Mouse (Mus musculus) ES-E14 (cell line): ENCODE results near the gene Spast. TPM values are rescaled to one million over a fixed set of nuclear protein-coding genes. Genes with fewer than 3 reads are reported as not detected.
"Not testable (repeated sequence)": the region's sequence is repeated elsewhere in the genome, so short reads cannot be mapped to it uniquely, and the experiment has no call there.

ENCODE experiments used
- DNase-seq: peaks from one replicate; pipeline ENCODE4 v3.0.0-alpha.2; 2013; ENCODE audit warnings: low read depth, low spot score
- H3K27ac ChIP-seq: 2 replicates; pipeline ENCODE4 v1.5.1; 2012; ENCODE audit warnings: low read depth, mild to moderate bottlenecking, low read length, moderate library complexity, mixed read lengths; ENCODE audit not compliant: poor library complexity, insufficient read depth, severe bottlenecking
- H3K36me3 ChIP-seq: 2 replicates; pipeline ENCODE4 v1.6.1; 2012; ENCODE audit warnings: mild to moderate bottlenecking, low read length, moderate library complexity, mixed read lengths; ENCODE audit not compliant: control insufficient read depth, poor library complexity, insufficient read depth, severe bottlenecking
- H3K4me1 ChIP-seq, 2 experiments: fragments of 150-350 bp in 1 of 2; sonication (generic) in 1 of 2; 2 replicates each; pipeline ENCODE4 v1.6.1; 2012; ENCODE audit warnings: low read length in 2 of 2, mild to moderate bottlenecking in 1 of 2, mixed read lengths in 1 of 2; ENCODE audit not compliant: control insufficient read depth in 2 of 2, insufficient read depth in 2 of 2, poor library complexity in 1 of 2
- H3K4me3 ChIP-seq, 2 experiments: fragments of 150-350 bp in 1 of 2; sonication (generic) in 1 of 2; 2 replicates each; pipeline ENCODE4 v1.5.1; 2012; ENCODE audit warnings: low read length in 2 of 2, low read depth in 1 of 2, mild to moderate bottlenecking in 1 of 2, mixed read lengths in 1 of 2; ENCODE audit not compliant: insufficient read depth in 1 of 2, poor library complexity in 1 of 2, severe bottlenecking in 1 of 2
- H3K9ac ChIP-seq: 2 replicates; pipeline ENCODE4 v1.6.1; 2012; ENCODE audit warnings: low read depth, mild to moderate bottlenecking, low read length, mixed read lengths; ENCODE audit not compliant: poor library complexity, insufficient read depth, severe bottlenecking
- H3K9me3 ChIP-seq: fragments of 150-350 bp; sonication (generic); 2 replicates; pipeline ENCODE4 v1.6.1; 2012; ENCODE audit warnings: low read depth, mild to moderate bottlenecking, low read length; ENCODE audit not compliant: control insufficient read depth, insufficient read depth
- CHD2 ChIP-seq: IDR thresholded peaks from 2 replicates; pipeline ENCODE4 v1.6.1; 2014; ENCODE audit warnings: mild to moderate bottlenecking, low read depth, low read length, inconsistent platforms
- HCFC1 ChIP-seq: IDR thresholded peaks from 2 replicates; pipeline ENCODE4 v1.6.1; 2012; ENCODE audit warnings: low read length, inconsistent platforms, borderline replicate concordance; ENCODE audit not compliant: insufficient read depth
- MAFK ChIP-seq: IDR thresholded peaks from 2 replicates; pipeline ENCODE4 v1.6.1; 2014; ENCODE audit warnings: mild to moderate bottlenecking, low read depth, low read length, inconsistent platforms; ENCODE audit not compliant: insufficient read depth
- ZC3H11A ChIP-seq: IDR thresholded peaks from 2 replicates; pipeline ENCODE4 v1.6.1; 2012; ENCODE audit warnings: low read depth, mild to moderate bottlenecking, inconsistent platforms, low read length, borderline replicate concordance
- ZNF384 ChIP-seq: IDR thresholded peaks from 2 replicates; pipeline ENCODE4 v1.6.1; 2012; ENCODE audit warnings: low read depth, low read length, inconsistent platforms
- in situ Hi-C, 2 experiments: fragments of 600-800 bp; cut with MboI; formaldehyde crosslinking; loops; one replicate each; pipeline ENCODE4 v1.15.1; 2025; ENCODE audit warnings: low sequenced_read_pairs in 2 of 2, inconsistent platforms in 1 of 2; ENCODE audit not compliant: unreplicated experiment in 2 of 2
- total RNA-seq: library from RNA; depleted of rRNA; stranded (reverse); fragments of 300-350 nt; gene quantifications from 2 replicates; pipeline ENCODE4 v1.2.3, GENCODE M21; 2012

The Spast gene
- total RNA-seq, 1 experiment: 39.0 TPM

DNA sequence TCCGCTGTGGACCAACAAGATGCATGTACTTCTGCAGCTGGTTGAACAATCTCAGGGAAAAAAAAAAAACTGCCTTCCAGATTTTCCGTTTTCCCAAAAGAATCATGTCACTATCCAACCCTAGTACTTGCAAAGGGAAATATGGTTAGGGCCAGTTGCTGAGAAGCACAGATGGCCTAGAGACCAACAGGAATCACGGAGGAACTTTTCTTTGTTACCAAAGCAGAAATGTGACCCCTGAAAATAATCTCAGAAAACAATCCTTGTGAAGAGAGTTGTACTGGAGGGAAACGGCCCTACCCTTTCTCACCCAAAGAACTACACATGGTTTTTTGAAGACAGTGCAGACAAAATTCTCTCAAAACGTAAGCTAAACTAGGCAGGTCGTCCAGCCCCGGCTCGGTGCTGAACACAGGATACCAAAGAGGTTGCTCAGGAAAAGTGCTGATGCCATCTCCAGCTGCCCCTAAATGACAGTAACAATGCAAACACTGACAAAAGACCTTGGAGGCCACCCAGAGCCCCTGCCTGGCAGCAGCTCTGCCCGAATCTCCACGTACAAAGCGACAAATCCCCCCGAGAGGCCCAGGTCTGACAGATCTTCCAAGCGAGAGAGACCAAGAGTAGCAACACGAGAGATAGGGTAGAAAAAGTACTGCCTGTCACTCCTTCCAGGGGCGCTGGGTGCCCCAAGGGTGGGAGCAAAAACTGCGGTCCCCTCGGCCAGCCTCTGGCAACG lies 44.9 kb upstream of the Spast start:
- Histone ChIP-seq H3K27ac (peak overlapping the region; percentile 91; the same call in 1 of the 2 replicates), H3K9ac (peak overlapping the region; percentile 97), H3K9me3 (no peaks in the 10 kb centered on the region), H3K36me3 (no peaks in the 10 kb centered on the region; the same call in 1 of the 2 replicates), H3K4me3 (peak overlapping the region; percentile 90 to 99), H3K4me1 (peaks cover 2 to 8% of the 10 kb centered on the region in 2 experiments; a peak in 3 of 4 replicates)
- no peak for TF ChIP-seq ZC3H11A
- in situ Hi-C loops: no loop called here
- no peak for DNase-seq

GRCm38 (mm10) chr17:74294426-74295025 lies 44.3 kb upstream of the Spast start:
- H3K9ac ChIP-seq: peak overlapping the region; percentile 97
- in situ Hi-C loops: no loop called here
- H3K36me3 ChIP-seq: 0 out of 2 replicates have a peak, but pooled peaks cover 1% of the 10 kb centered on the region
- peak overlapping the region; percentile 90 to 99 for H3K4me3 ChIP-seq
- H3K4me1 ChIP-seq: peaks cover 2 to 8% of the 10 kb centered on the region in 2 experiments; a peak in 3 of 4 replicates
- no peak for DNase-seq
- TF ChIP-seq HCFC1 (0 out of 2 replicates have a peak, but pooled peaks have one; percentile 34), ZC3H11A (no peak)
- H3K9me3 ChIP-seq: no peaks in the 10 kb centered on the region
- H3K27ac ChIP-seq: peak overlapping the region; percentile 91

DNA sequence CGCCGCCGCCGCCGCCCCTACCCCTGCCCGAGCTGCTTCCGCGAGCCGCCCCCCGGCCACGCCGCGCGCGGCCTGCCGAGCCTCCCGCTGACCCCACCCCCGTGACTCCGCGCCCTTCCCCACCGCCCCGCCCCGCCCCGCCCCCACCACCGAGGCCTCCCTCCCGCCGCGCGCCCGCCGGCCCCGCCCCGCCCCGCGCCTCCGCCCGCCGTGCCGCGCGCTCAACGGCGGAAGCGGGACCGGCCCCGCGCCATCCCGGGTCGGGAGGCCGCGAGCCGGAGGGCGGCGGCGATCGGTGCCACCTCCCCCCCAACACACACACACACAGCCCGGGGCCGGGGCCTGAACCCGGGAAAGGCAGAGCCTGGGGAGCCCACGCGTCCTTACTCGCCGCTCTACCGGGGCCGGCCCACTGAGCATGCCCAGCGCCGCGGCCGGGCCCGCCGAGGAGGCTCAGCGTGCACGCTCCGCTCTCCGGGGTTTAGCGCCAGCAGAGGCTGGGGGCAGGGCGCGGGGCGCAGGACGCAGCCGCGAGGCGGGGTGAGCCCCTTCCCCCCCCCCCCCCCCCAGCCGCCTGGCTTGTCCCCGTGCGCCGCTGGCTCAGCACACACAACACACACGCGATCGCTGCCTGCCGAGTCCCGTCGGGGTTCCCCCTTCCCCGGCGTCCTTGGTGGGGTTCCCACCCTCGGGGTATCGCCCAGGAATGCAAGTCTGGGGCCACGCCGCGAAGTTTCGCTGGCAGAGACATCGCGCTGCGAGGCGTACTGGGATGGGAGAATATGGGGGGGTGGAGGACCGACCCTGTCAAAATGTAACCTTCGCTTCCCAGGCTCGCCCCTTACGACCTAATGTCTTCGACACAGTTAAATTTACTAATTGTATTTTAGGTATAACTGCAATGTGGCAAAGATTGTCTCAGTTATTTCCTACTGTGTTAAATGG lies 43.5 kb upstream of the Spast start, which contains the start of gene Memo1:
Gene Memo1, minus strand, starts transcription at position 496 of the 945 bp plus-strand sequence.
- Histone ChIP-seq H3K9ac (peak within 1 kb of the TSS; percentile 97), H3K4me1 (peaks cover 2 to 5% of the 10 kb centered on the region in 2 experiments; a peak in 3 of 4 replicates), H3K9me3 (no peaks in the 10 kb centered on the region), H3K27ac (peak within 1 kb of the TSS; percentile 91), H3K4me3 (peak within 1 kb of the TSS; percentile 90 to 99), H3K36me3 (0 out of 2 replicates have a peak, but pooled peaks cover 2% of the 10 kb centered on the region)
- in situ Hi-C loops: no loop called here
- no peak for DNase-seq
- TF ChIP-seq HCFC1 (0 out of 2 replicates have a peak, but pooled peaks have one; percentile 26), ZNF384 (no peak), MAFK (no peak), CHD2 (no peak)

DNA sequence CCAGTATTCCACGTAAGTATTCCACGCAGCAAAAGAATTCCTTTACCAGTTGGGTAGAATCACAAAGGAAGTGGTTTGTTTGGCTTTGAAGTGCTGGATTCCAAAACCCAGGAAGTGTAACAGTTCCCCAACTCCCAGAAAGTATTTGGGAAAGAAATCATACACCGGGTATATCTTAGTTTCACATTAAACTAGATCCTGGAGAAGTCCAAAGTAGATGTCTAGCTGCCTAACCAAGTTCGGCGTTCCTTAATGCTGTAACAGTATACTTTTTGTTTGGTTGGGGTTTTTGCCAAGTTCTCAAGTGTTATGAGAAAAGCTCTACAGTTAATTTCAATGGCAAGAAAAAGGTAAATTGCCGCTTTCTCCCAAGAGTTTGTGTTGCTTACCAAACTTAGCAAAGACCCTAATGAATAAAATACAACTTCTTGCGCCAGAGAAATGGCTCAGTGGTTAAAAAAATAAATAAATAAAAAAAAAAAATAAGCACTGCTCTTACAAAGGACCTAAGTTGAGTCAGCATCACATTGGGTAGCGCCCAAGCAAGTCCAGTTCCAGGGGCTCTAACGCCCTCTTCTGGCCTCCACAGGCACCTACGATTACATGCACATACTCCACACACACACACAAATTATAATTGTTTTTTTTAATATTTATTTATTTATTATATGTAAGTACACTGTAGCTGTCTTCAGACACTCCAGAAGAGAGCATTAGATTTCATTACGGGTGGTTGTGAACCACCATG lies 42.5 kb upstream of the Spast start:
- Histone ChIP-seq H3K36me3 (peaks cover 2% of the 10 kb centered on the region; the same call in 1 of the 2 replicates), H3K9me3 (no peaks in the 10 kb centered on the region), H3K9ac (no peak overlapping the region; the same call in 1 of the 2 replicates), H3K4me1 (peaks cover 2 to 3% of the 10 kb centered on the region in 2 experiments; a peak in 3 of 4 replicates), H3K4me3 (peak overlapping the region; percentile 82 to 99), H3K27ac (no peak overlapping the region)
- in situ Hi-C loops: no loop called here
- TF ChIP-seq MAFK: 0 out of 2 replicates have a peak, but pooled peaks have one; percentile 37
- no peak for TF ChIP-seq CHD2
- TF ChIP-seq ZNF384: peak; percentile 68
- no peak for DNase-seq

GRCm38 (mm10) chr17:74296991-74297390 lies 41.8 kb upstream of the Spast start:
- in situ Hi-C loops: not testable (repeated sequence)

More at GRCm38 (mm10) chr17:74296991-74297390, 41.8 kb upstream of the Spast start:
- H3K27ac ChIP-seq, H3K4me1 ChIP-seq, DNase-seq, H3K4me3 ChIP-seq, H3K9me3 ChIP-seq, H3K36me3 ChIP-seq, H3K9ac ChIP-seq: not testable (repeated sequence)
